Mouse (Mus musculus) liver, postnatal 0 days (tissue): ENCODE data around the gene Wdr20.

Source experiments
- CTCF ChIP-seq: sonication (generic); IDR thresholded peaks from 2 replicates; pipeline ENCODE4 v1.5.1; 2016; ENCODE audit warnings: antibody characterized with exemption, low read depth
- EP300 ChIP-seq: IDR thresholded peaks from 2 replicates; pipeline ENCODE4 v1.6.1; 2016; ENCODE audit warnings: antibody characterized with exemption, low read depth, mild to moderate bottlenecking

GRCm38 (mm10) chr12:110797842-110798431, 60.2 kb downstream of the Wdr20 start:
- TF ChIP-seq CTCF (no peak), EP300 (no peak)
